Mouse (Mus musculus): ENCODE measurements around the gene Ssx2ip.

Ssx2ip gene

DNA sequence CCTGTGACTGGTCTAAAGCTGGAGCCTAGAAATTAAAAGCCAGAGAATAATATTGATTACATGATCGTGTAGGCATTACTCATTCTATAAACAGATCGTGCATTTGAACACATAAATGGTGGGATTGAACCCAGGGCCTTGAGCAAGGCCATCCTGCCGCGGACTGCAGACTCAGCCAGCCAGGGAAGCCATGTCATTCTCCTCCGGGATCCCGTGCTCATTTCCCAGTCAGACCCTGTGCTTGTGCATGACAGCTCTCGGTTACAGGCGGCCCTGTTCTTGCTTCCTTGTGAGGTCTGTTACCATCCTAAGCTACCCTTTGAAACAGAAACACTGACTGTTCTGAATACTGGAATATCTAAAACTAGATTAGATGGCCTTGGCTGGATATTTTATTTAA is 30.2 kb downstream of the Ssx2ip start:
- DNase-seq (ENCODE audit: low read depth in 1 of 2, low spot score in 2 of 2): no peak

DNA sequence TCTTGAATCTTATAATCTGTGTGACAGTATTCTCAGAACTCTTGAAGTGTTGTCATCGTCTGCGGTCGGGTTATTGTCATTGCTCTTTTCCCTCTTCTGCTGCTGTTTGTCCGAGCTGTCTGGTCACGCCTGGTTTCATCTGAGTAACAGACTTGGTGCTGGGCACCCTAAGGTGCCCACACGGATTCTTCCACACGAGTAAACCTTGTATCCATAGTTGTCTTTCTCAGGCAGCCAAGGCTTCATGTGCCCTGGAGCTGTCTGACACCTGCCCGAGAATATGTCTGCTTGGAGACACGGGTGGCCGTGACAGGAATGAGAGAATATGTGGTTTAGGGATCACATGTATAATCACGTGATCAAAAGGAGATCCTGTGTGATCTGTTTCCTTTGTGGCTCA is 31.1 kb downstream of the Ssx2ip start:
- no peak for DNase-seq (ENCODE audit: low read depth in 1 of 2, low spot score in 2 of 2)

DNA sequence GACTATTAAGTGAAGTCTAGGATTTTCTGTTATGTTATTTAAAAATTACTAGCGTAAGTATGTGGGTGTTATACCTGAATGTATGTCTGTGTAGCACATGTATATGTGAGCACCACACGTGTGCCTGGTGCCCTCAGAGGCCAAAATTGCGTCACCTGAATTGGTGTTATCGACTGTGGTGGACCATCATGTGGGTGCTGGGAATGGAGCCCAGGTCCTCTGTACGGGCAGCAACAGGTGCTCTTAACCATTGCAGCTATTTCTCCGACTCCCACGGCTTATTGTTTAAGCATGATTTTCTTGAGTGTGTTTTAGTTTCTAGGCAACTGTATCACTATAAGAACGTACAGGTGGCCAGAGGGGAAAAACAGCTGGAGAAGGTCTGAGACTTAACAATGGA is 31.7 kb downstream of the Ssx2ip start:
- DNase-seq (ENCODE audit: low read depth in 1 of 2, low spot score in 2 of 2): no peak

DNA sequence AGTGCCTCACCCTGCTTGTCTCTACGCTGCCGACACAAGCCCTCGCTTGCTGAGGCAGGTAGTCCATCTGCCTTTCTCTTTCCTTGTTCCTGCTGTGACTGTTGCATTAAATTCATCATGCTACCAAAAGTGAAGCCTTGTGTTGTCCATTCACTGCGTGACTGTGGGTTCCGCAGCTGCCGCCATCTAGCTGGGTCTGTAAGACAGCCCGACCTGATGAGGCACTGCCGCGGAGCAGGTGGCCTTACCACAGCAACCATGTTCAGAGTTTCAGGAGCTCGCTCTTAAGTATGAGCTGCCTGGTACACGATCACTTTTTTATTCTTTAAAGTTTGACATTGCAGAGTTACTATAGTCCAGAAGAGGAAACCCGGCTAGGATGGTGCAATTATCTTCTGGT is 35.6 kb downstream of the Ssx2ip start:
- DNase-seq (ENCODE audit: low read depth in 1 of 2, low spot score in 2 of 2): no peak

DNA sequence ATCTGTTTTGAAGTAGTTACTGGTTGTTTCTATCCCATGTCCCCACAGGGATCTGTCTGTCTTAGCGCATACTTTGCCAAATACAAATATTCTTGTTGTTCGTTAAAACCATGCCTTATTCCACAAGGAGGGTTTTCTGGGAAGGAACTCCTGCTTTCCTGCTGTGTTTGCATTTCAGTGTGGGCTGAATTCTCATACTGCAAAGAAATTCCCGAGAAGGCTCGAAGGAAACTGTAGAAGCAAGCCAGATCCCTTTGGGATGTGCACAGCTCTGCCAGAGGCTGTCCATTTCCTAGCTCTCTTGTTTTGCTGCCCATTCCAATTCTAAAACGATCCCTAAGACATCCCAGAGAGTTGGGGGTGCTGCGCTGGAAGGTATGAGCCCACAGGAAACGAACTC is 36.0 kb downstream of the Ssx2ip start:
- DNase-seq (ENCODE audit: low read depth in 1 of 2, low spot score in 2 of 2): no peak

DNA sequence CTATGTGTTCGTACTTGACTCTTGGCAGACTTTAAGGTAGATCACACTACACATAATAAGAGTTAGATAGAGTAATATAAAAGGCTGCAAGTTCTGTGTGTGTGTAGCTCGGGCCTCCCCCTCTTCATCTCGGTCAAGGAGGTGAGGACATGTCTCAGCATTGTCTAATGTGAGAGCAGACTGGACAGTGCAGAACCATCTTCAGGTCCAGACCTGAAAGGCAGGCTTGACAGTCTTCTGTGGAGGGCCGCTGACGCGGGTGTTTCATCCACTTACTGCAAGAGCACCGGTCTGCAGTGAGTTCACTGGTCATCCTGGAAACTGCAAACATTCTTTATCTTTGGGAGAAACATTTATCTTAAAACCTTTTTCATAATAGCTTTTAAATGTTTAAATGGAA is 38.0 kb downstream of the Ssx2ip start:
- no peak for DNase-seq (ENCODE audit: low read depth in 1 of 2, low spot score in 2 of 2)

DNA sequence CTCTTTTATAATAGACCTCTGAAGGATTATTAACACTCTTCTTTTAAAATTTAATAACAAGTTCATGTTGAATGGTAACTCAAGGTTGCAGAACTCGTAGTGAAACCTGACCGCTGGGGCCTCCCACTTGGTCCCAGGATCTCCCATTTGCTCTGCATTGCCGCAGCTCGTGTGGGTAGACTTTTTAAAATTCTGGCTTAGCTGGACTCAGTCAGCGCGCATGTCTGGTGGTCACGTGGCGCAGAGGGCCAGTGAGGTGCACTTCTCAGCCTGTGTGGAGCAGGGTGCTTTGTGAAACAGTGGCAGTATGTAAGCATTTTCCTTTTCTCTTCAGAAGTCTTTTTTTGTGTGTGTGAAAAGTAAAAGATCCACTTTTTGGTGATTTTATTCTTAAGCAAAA is 38.5 kb downstream of the Ssx2ip start:
- no peak for DNase-seq (ENCODE audit: low read depth in 1 of 2, low spot score in 2 of 2)

DNA sequence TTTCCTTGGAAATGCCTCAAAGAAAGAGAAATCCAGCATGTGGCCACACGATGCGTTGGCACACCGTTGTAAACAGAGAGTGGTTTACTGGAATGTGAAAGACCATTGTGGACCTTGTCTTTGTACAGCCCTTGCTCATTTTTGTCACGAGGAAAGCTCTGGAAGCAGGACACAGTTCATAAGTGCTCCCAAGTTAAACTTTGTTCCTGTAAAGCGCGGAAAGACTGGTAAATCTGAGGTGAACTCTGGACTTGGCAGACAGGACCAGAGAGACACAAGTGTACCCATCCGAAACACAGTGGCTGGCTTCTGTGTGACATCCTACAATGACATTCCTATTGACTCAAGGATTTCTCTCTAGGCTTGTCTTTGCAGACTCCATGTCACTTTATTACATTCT is 38.9 kb downstream of the Ssx2ip start:
- no peak for DNase-seq (ENCODE audit: low read depth in 1 of 2, low spot score in 2 of 2)

DNA sequence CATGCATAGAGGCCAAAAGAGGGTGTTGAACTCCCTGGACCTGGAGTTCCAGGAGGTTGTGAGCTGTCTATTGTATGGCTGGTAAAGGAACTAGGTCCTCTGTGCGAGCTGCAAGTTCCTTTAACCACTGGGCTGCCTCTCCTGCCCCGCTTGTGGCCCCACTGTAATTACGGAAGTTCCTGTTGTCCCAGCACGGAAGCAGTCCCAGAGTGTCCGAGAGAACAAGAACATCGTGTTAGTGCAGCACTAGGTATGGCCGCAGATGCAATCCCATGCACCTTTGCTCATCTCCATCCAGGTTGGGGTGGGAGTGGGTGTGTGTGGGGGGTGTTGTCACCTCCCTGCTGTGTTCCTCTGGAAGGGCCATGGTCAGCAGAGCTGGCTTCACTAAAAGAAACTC is 40.4 kb downstream of the Ssx2ip start:
- peak in 1 of 2 experiments; percentile 29 for DNase-seq (ENCODE audit: low read depth in 1 of 2, low spot score in 2 of 2)

DNA sequence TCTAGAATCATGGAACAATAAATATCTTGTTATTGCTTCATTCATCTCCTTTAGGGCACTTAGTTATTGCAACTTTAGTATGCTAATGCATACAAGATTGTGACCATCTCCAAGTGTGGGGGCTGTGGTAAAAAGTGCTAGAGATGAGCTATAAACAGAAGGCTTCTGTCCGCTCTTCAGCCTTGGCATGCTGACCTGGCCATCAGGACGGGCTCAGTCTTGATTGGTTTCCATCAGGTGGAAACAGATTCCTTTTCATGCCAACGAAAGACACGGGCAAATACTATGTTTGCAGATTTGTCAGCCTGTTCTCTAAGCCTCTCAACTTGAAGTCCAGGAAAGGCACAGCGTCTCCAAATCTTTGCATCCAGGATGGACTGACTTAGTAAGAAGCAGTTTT is 42.7 kb downstream of the Ssx2ip start:
- no peak for DNase-seq (ENCODE audit: low read depth in 1 of 2, low spot score in 2 of 2)

DNA sequence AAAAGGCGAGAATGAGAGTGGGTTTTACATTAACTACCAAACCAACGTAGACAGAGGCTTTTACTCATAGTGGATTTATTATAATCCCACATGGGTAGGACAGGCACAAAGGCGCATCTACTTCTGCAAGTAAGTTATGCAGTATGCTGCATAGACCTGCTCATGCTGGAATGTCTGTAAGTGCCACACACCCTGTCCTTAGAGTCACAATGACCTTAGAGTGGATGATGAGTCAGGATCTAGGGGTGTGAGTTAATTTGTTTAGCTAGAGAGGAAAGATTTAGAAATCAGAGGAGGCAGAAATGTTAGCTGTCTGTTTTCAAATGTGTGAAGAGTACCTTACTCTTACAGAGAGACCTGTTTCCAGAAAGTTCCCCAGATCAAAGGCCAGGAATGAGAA is 43.2 kb downstream of the Ssx2ip start:
- no peak for DNase-seq (ENCODE audit: low read depth in 1 of 2, low spot score in 2 of 2)

DNA sequence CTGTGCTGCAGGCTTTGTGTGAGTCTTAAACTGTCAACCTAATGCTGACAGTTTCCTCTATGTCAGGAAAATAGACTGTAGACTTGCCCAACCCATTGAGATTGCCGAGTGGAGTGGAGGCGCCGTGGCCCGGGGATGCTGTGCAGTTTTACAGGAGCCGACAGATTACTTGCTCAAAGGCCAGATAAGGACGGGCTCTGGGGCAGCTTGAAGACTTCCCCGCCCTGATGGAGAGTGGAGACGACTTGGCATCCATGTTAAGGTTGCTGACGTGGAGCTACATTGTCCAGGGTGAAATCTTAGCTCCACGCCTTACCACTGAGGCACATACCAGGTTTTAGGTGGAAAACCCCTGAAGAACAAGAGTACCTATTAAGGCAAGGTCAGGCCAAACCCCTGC is 43.9 kb downstream of the Ssx2ip start:
- DNase-seq (ENCODE audit: low read depth in 1 of 2, low spot score in 2 of 2): no peak

DNA sequence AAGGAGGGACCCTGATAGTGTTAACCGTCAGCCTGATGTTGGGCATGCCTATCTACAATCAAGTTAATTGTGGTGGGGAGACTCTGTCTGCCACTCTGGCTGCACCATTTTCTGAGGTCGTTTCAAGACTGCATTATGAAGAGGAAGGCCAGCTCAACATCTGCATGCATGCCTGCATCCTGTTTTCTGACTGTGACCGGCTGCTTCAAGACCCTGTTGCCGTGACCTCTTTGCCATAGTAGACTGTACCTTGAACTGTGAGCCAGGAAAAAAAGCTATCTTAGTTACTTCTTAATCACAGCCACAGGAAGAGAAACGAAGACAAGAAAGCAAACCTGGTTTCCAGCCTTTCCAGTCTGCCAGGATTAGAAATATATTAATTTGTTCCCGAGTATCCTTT is 44.5 kb downstream of the Ssx2ip start:
- DNase-seq (ENCODE audit: low read depth in 1 of 2, low spot score in 2 of 2): no peak

DNA sequence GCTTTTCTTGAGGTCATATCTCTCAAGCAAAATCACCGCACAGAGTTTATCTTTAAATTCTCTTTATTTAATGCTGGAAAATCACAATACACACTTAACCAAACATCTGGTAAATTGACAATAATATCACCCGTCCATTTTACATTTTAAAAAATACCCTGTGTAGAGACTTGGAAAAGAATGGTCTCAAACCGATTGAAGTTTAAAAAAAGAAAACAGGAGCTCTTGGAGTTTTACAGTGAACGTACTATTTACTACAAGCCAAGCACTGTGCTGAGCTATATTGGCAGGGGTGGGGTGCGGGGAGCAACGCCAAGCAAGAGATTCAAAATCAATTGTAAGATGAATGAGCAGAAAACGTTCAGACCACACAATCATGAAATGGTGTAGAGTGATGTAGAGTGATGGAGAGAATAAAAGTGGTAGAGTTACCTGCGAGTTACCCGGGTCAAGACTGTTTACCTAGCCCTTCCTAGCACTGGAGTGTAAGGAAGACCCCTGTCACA is 45.4 kb downstream of the Ssx2ip start, which contains the start of gene Ctbs:
TSS of gene Ctbs (plus strand) at position 51 of the 506 bp plus-strand sequence.
- no peak for DNase-seq (ENCODE audit: low read depth in 1 of 2, low spot score in 2 of 2)

DNA sequence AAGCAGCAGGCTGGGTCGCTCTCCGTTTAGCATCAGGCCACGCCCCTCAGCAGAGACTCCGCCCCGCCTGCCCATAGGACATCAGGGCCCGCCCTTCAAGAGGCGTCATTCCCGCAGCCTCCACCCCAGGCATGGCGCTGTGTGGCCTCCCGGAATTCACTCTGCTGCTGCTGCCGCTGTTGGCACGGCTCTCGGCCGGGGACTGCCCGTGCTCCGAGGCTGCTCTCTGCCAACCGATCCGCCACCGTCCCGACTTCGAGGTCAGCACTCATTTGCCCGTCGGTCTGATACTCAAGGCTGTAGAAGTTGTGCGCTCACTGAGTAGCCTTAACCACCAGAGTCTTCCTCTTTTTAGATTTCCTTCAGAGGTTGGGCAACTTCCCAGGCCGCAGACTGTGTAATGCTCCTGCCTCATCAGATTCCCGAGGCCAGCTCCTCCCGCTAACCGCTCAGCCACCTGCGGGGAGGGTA is 46.0 kb downstream of the Ssx2ip start:
- peak; percentile 73 to 90 for DNase-seq (ENCODE audit: low read depth in 1 of 2, low spot score in 2 of 2)

DNA sequence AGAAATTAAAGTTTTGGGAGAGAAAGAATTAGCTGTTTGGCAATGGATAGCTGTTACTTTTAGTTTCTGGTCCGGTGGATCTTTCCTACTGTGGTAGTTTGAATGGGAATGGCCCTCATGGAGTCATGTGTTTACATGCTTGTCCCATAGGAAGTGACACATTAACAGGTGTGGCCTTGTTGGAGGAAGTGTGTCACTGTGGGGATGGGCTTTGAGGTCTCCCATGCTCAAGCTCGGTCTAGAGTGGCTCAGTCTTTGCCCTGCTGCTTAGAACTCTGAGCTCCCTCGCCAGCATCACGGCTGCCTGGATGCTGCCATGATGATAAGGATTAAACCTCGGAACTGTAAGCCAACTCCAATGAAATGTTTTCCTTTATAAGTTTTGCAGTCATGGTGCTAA is 46.9 kb downstream of the Ssx2ip start:
- no peak for DNase-seq (ENCODE audit: low read depth in 1 of 2, low spot score in 2 of 2)

DNA sequence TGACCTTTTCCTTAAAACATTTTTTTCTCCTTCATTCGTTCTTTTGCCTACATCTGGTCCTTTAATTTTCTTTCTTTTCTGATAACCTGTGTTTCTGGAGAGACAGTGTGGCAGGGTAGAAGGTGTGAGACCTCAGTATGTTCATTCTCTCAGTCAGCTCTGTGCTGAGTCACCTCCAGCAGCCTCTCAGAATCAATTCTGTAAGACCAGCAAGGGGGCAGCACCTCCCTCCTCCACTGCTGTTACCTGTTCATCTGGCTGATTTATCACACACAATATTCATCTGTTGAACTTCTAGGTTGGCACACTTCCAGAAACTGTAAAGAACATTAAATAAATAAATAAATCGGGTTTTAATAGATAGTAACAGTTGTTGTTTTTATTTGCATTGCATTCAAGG is 58.5 kb downstream of the Ssx2ip start:
- no peak for DNase-seq (ENCODE audit: low read depth in 1 of 2, low spot score in 2 of 2)

DNA sequence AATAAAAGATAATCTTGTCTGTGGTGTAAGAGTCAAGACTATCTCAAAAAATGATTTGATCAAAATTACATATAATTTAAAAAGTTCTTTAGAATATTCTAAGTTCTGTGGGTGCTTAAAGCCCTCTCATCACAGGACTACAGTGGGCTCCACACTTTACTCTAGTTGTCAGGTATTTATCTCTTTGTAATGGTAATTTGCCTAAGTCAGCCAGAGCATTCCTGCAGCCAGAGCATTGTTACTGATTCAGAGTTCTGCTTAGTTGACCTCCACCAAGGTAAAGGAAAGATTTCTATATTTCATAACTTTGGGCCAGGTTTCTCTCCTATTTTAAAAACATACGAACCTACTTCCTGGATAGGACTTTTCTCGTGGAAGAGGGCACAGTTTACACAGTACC is 64.8 kb downstream of the Ssx2ip start:
- no peak for DNase-seq (ENCODE audit: low read depth in 1 of 2, low spot score in 2 of 2)

DNA sequence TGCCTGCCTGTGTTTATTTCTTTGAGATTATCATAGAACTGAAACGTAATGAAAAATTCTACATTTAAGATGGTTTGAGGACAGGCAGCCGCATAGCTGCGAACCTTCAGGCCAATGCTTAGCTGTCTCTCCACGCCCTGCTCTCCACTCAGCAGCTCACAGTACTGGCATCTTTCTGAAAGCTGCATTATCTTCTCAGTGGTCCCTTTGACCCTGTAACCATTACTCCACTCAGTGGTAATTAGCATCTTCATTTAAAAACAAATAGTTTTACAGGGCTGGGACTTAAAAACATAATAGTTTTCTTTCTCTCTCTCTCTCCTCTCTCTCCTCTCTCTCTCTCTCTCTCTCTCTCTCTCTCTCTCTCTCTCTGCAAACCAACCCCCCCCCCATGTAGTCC is 68.2 kb downstream of the Ssx2ip start:
- no peak for DNase-seq (ENCODE audit: low read depth in 1 of 2, low spot score in 2 of 2)

DNA sequence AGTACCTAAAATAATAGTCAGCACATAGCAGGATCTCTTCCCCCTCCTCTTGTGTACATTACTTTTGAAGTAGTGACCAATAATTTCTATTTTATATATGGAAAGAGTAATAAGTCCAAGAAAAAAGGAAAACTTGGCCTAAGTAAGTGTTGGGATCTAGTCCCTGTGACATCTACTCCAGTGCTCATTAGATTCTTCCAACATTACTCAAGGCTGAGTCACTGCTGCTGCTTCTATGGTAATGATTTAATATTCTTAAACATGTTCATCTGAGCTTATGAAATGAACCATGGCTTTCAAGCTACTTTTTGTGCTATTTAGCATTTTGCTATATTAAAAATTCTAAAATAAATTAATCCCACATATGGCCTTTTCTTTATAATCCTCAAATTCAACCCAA is 69.3 kb downstream of the Ssx2ip start:
- no peak for DNase-seq (ENCODE audit: low read depth in 1 of 2, low spot score in 2 of 2)

DNA sequence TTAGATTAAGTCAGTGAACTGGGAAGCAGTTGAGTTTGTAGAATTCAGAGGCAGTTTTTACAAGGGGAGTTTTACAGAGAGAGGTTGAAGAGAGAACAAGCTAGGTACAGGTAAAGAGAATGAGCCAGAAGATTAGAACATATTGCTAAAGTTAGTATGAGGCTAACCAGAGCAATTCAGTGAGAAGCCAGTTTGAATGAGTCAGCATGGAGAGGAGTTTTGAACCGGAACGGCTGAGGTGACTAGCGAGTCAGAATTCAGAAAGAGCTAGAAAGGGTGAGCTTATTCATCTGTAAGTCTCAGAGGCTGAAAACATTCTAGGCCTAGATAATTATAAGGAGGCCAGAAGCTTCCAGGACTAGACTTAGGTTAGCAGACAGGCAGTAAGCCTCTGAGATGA is 70.0 kb downstream of the Ssx2ip start:
- DNase-seq (ENCODE audit: low read depth in 1 of 2, low spot score in 2 of 2): no peak

DNA sequence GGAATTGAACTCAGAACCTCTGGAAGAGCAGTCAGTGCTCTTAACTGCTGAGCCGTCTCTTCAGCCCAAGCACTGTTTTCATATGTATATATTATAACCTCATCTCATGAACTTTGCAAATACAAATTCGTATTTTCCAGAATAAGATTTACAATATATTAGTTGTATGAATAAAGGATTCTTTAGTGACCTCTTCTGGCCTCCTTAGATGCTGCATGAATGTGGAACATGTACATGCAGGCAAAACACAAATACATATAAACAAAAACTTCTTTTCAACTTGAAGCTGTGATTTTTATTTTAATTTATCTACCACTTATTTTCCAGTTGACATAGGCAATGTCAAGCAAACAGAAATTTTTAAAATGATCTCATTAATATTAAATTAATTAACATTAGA is 77.6 kb downstream of the Ssx2ip start:
- no peak for DNase-seq (ENCODE audit: low read depth in 1 of 2, low spot score in 2 of 2)

DNA sequence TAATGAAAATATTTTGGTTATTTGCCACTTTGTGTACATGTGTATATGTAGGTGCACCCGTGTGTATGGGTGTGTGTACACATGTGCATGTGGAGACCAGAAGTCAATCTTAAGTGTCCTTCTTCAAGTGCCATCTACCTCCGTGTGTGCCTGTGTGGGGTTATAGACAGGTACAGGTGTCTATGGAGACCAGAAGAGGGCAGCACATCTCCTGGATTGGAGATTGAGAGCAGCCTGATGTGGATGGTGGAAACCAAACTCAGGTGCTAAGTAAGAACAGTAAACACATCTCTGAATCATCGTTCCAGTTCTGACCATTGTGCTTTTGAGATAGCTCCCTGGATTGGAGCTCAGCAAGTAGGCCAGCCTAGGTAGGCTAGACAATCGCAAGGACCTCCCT is 82.0 kb downstream of the Ssx2ip start:
- no peak for DNase-seq (ENCODE audit: low read depth in 1 of 2, low spot score in 2 of 2)
